Mouse (Mus musculus): ENCODE measurements around the gene Pdgfc. TPM values are rescaled to one million over a fixed set of nuclear protein-coding genes. Genes with fewer than 3 reads are reported as not detected.

The Pdgfc gene
- polyA plus RNA-seq, 1 experiment, result 3.0 TPM

- H3K4me3 ChIP-seq (replicated peaks; ENCODE audit: insufficient read depth, low read depth, low read length), result no peak overlapping the region
- WGBS, result 31% methylated on average over 3 of the region's 3 CpGs
- no peak for DNase-seq
- no peaks in the 10 kb centered on the region for H3K4me1 ChIP-seq (ENCODE audit: control insufficient read depth, insufficient read depth, low read length)
- no peaks in the 10 kb centered on the region for H3K27me3 ChIP-seq (ENCODE audit: control insufficient read depth, insufficient read depth, low read length)
- no peak overlapping the region for H3K27ac ChIP-seq (ENCODE audit: insufficient read depth, low read length)
- TF ChIP-seq POLR2A (IDR thresholded peaks at IDR 0.05; ENCODE audit: borderline replicate concordance, insufficient read depth, low read length) (no peak), CTCF (IDR thresholded peaks at IDR 0.05; ENCODE audit: borderline replicate concordance, insufficient read depth, low read depth, low read length) (no peak)
These were observed 175.4 kb downstream of the Pdgfc start for GRCm38 (mm10) chr3:81211666-81212065.

- Histone ChIP-seq H3K4me3 (replicated peaks; ENCODE audit: insufficient read depth, low read depth, low read length) (no peak overlapping the region), H3K4me1 (ENCODE audit: control insufficient read depth, insufficient read depth, low read length) (no peaks in the 10 kb centered on the region), H3K27me3 (ENCODE audit: control insufficient read depth, insufficient read depth, low read length) (no peaks in the 10 kb centered on the region), H3K27ac (ENCODE audit: insufficient read depth, low read length) (no peak overlapping the region)
- WGBS, result 75% methylated on average over 4 of the region's 4 CpGs
- TF ChIP-seq POLR2A (IDR thresholded peaks at IDR 0.05; ENCODE audit: borderline replicate concordance, insufficient read depth, low read length), result no peak
- TF ChIP-seq CTCF (IDR thresholded peaks at IDR 0.05; ENCODE audit: borderline replicate concordance, insufficient read depth, low read depth, low read length), result no peak
- no peak for DNase-seq
These were observed 179.4 kb downstream of the Pdgfc start for GRCm38 (mm10) chr3:81215547-81216118.

GRCm38 (mm10) chr3:81221682-81222081 lies 185.5 kb downstream of the Pdgfc start:
- no peaks in the 10 kb centered on the region for H3K27me3 ChIP-seq (ENCODE audit: control insufficient read depth, insufficient read depth, low read length)
- 68% methylated on average over 4 of the region's 4 CpGs for WGBS

GRCm38 (mm10) chr3:81228344-81228743 lies 192.1 kb downstream of the Pdgfc start:
- no peak overlapping the region for H3K4me3 ChIP-seq (replicated peaks; ENCODE audit: insufficient read depth, low read depth, low read length)
- no peak for TF ChIP-seq POLR2A (IDR thresholded peaks at IDR 0.05; ENCODE audit: borderline replicate concordance, insufficient read depth, low read length)
- TF ChIP-seq CTCF (IDR thresholded peaks at IDR 0.05; ENCODE audit: borderline replicate concordance, insufficient read depth, low read depth, low read length), result no peak
- no peaks in the 10 kb centered on the region for H3K27me3 ChIP-seq (ENCODE audit: control insufficient read depth, insufficient read depth, low read length)
- no peak for DNase-seq
- H3K4me1 ChIP-seq (ENCODE audit: control insufficient read depth, insufficient read depth, low read length), result no peaks in the 10 kb centered on the region
- H3K27ac ChIP-seq (ENCODE audit: insufficient read depth, low read length), result no peak overlapping the region
- WGBS, result 38% methylated on average over 4 of the region's 4 CpGs

More at GRCm38 (mm10) chr3:81221682-81222081, 185.5 kb downstream of the Pdgfc start:
- no peaks in the 10 kb centered on the region for H3K4me1 ChIP-seq (ENCODE audit: control insufficient read depth, insufficient read depth, low read length)
- no peak for TF ChIP-seq CTCF (IDR thresholded peaks at IDR 0.05; ENCODE audit: borderline replicate concordance, insufficient read depth, low read depth, low read length)
- DNase-seq, result no peak
- H3K4me3 ChIP-seq (replicated peaks; ENCODE audit: insufficient read depth, low read depth, low read length), result no peak overlapping the region
- H3K27ac ChIP-seq (ENCODE audit: insufficient read depth, low read length), result no peak overlapping the region

- DNase-seq, result no peak
- H3K27ac ChIP-seq (ENCODE audit: insufficient read depth, low read length), result no peak overlapping the region
- no peaks in the 10 kb centered on the region for H3K27me3 ChIP-seq (ENCODE audit: control insufficient read depth, insufficient read depth, low read length)
- no peak overlapping the region for H3K4me3 ChIP-seq (replicated peaks; ENCODE audit: insufficient read depth, low read depth, low read length)
- no peaks in the 10 kb centered on the region for H3K4me1 ChIP-seq (ENCODE audit: control insufficient read depth, insufficient read depth, low read length)
- WGBS, result 9% methylated on average over 7 of the region's 7 CpGs
- TF ChIP-seq CTCF (IDR thresholded peaks at IDR 0.05; ENCODE audit: borderline replicate concordance, insufficient read depth, low read depth, low read length) (no peak), POLR2A (IDR thresholded peaks at IDR 0.05; ENCODE audit: borderline replicate concordance, insufficient read depth, low read length) (no peak)
These were observed 206.7 kb downstream of the Pdgfc start for GRCm38 (mm10) chr3:81242697-81243590.

- no peaks in the 10 kb centered on the region for H3K27me3 ChIP-seq (ENCODE audit: control insufficient read depth, insufficient read depth, low read length)
- no peak overlapping the region for H3K4me3 ChIP-seq (replicated peaks; ENCODE audit: insufficient read depth, low read depth, low read length)
- no peak overlapping the region for H3K27ac ChIP-seq (ENCODE audit: insufficient read depth, low read length)
- H3K4me1 ChIP-seq (ENCODE audit: control insufficient read depth, insufficient read depth, low read length), result no peaks in the 10 kb centered on the region
- no peak for DNase-seq
- TF ChIP-seq POLR2A (IDR thresholded peaks at IDR 0.05; ENCODE audit: borderline replicate concordance, insufficient read depth, low read length) (no peak), CTCF (IDR thresholded peaks at IDR 0.05; ENCODE audit: borderline replicate concordance, insufficient read depth, low read depth, low read length) (no peak)
- 47% methylated on average over 6 of the region's 6 CpGs for WGBS
These were observed 207.4 kb downstream of the Pdgfc start for GRCm38 (mm10) chr3:81243591-81243990.

- DNase-seq, result no peak
These were observed 226.6 kb downstream of the Pdgfc start for GRCm38 (mm10) chr3:81262801-81263200.

More at GRCm38 (mm10) chr3:81262801-81263200, 226.6 kb downstream of the Pdgfc start:
- TF ChIP-seq CTCF (IDR thresholded peaks at IDR 0.05; ENCODE audit: borderline replicate concordance, insufficient read depth, low read depth, low read length), result no peak
- TF ChIP-seq POLR2A (IDR thresholded peaks at IDR 0.05; ENCODE audit: borderline replicate concordance, insufficient read depth, low read length), result no peak
- Histone ChIP-seq H3K27me3 (ENCODE audit: control insufficient read depth, insufficient read depth, low read length) (no peaks in the 10 kb centered on the region), H3K4me1 (ENCODE audit: control insufficient read depth, insufficient read depth, low read length) (no peaks in the 10 kb centered on the region), H3K4me3 (replicated peaks; ENCODE audit: insufficient read depth, low read depth, low read length) (no peak overlapping the region), H3K27ac (ENCODE audit: insufficient read depth, low read length) (no peak overlapping the region)
- WGBS, result 93% methylated on average over 1 of the region's 1 CpGs

Other genes starting within 250 kb of the Pdgfc start
- gene Gria2, start 233.6 kb upstream of the Pdgfc start, polyA plus RNA-seq (2012; rRNA removed), result 127 and 139 TPM in 2 replicates
- gene Glrb, start 122.8 kb upstream of the Pdgfc start, polyA plus RNA-seq (2012; rRNA removed), result 183 and 192 TPM in 2 replicates